Mouse (Mus musculus) thymus, postnatal 36 days (tissue): ENCODE measurements around the gene 4931406C07Rik.
"Not testable (repeated sequence)": the region's sequence is repeated elsewhere in the genome, so short reads cannot be mapped to it uniquely, and the experiment has no call there.

Experiments used
- DNase-seq, 2 experiments: peaks; one replicate each; pipeline ENCODE4 v3.0.0; 2022; ENCODE audit warnings: mixed read lengths in 2 of 2

The 4931406C07Rik gene

DNA sequence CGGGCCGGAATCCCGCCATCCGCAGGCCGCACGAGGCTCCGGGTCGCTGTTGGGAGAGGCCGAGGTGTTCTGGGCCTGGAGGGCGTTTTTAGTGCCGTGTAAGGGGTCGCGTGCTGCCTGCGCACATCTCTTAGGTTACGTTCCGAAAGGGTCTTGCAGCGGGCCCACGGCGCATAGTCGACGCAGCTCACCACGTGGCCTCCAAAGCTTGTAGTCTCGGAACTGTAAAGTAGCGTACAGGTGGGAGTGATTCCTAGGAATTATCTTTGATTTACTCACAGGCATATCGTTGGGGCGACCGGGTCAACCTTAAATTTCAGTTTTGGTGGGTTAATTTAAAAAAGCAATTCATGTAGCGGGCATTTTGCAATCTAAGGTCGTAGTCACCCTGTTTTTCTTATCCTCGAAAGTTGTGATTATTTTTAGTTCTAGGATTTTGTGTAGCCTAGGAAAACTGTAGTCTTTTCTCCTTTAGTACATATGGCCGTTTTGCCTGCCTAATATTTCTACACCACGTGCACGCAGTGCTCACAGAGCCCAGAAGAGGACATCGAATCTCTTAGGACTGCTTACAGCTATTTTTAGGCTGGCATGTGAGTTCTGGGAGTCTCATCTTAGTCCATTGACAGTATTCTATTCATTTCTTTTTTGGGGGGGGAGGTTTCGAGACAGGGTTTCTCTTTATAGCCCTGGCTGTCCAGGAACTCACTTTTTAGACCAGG, at the start of gene 4931406C07Rik:
TSS of gene 4931406C07Rik (minus strand) at position 51 of the 722 bp plus-strand sequence.
- DNase-seq: no peak

DNA sequence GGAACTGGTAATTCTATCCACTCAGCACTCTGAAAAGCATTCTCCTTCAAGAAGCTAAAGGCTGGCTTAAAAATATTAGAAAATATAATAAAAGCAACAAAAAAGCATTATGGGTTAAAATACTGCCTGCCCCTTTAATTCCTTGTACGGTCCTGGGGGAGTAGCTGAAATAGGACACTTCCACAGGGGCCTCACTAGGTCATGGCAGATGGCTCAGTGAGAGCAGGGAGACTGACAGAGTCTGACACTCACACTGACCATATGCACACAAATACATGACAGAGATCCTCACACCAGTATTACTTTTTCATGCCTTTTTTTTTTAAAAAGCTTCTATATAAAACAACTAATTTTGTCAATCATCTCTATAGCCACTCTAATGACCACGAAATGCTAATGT, 43.7 kb upstream of the 4931406C07Rik start:
- DNase-seq: no peak

DNA sequence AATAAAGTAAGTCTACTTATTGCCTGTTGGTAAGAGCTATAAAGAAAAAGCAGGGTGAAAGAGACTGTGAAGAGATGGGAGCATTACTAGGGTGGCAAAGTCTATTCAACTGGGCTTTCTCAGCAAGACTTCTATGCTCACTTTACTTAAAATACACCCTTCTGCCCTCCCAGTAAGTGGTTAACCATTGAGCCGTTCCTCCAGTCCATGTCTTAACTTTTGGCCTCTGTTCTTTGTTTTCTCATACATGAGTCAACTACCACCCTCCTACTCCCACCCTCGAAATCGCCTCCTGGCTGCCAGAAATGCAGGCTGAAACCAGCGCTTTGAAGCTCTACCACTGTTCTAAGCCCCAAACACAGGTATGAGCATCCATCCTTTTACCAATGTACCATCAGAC, 31.5 kb upstream of the 4931406C07Rik start:
- DNase-seq: no peak

DNA sequence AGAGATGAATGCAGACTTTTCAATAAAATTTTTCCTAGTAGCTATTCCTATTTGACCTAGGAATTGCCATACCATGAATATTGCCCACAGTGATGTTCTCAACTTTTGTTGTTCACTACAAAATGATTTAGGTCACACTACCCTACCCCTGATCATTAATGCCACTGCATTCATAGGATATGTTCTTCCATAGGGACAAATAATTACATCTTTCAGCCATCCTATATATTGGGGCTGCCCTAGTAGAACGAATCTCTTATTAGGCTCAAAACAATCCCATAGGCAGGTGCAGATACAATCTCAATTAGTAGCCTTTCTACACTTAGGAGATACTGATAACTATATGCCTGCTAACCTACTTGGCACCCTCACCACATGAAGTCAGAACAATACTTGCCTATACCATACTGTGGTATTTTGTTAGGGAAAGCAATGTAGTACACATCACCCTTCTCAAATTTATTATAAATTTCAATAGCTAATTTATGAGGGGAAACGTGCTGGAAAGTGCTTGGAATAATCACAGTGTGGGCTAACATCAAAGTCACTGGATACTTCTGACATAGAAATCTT, 12.0 kb upstream of the 4931406C07Rik start:
- no peak for DNase-seq

DNA sequence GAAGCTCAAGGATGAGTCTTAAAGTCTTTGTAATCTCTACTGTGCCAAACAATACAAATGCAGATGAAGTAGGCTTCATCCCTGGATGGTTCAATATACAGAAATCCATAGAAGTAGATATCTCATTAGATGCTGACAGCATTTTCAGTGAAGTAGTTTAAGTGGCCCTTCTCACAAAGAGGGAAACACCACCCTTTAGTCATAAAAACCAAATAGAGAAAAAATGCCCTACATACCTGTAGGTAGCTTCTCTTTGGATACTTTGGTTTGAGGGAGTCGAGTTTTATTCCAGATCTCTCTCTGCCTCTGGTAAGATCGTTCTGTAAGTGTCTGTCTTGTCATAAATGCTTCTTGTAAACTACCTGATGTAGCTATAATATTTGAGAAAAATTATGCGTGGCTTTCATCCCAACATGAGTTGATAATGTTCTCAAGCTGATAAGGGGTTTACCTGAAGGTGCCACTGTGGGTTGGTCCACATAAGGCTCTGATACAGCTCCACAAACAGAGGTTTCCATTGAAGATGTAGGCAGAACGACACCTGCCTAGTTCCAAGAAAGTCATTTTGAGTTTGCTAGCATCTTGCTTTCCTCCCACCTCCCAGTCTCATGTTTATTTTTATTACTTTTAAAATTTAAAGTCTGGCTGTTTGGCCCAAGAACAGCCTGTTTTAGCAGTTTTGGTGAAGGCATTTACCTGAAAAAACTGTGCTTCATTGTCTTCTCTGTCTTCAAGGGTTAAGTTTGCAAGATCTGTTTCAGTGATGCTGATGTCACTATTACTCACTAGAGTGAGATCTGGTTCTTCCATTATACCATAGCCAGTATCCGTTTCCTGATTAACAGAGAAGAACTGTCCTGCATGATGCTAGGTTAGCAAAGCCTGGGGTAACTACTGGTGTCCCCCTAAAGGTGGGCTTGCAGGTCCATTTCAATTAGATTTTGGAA, 11.2 kb upstream of the 4931406C07Rik start:
- DNase-seq: no peak

DNA sequence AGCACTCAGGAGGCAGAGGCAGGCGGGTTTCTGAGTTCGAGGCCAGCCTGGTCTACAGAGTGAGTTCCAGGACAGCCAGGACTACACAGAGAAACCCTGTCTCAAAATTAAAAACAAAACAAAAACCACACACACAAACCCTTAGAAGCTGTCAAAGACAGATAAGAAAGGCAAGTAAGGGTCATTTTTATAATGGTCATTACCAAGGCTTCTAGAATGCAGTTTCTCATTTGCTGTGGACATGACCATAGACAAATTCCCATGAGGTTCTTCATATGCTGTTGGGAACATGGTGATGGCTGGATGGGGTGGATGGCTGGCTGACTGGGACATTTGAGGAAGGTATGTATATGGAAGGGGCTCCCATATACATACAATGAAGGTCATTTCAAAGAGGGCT, 10.0 kb upstream of the 4931406C07Rik start:
- not testable (repeated sequence) for DNase-seq

DNA sequence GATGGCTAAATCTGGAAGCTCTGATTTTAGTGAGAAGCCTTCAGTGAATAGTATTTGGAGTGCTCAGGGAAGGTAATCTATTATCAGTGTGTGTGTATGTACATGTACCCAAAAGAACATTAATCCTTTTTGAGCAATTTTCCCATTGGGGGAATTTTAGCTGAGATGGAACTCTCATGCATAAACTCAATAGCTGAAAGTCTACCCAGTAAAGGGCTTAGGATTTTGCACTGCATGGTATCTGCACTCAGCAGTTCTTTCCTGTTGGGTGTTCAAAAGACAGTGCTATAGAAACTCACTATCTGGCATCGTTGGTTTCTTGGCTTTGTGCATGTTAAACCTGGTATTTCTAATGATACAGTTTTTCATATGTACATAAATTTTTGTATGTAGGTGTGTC, 8.4 kb upstream of the 4931406C07Rik start:
- DNase-seq: no peak

DNA sequence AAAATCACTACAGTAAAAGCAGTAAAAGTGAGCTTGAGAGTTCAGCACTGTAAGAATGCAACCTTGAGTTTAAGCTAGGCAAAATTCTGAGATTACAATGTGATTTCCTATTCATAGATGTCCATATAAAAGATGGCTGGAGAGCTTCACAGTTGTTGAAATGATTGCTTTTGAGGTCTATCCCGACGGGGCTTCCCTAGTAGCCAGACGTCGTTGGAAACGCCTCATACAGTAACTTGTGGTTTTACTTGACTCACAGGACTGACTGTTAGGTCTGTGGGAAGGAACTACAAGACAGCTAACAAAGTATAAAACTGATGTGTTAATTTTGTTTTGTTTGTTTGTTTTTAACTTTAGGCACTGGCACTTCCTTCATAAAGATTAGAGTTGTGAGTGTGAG, 7.4 kb upstream of the 4931406C07Rik start:
- no peak for DNase-seq

DNA sequence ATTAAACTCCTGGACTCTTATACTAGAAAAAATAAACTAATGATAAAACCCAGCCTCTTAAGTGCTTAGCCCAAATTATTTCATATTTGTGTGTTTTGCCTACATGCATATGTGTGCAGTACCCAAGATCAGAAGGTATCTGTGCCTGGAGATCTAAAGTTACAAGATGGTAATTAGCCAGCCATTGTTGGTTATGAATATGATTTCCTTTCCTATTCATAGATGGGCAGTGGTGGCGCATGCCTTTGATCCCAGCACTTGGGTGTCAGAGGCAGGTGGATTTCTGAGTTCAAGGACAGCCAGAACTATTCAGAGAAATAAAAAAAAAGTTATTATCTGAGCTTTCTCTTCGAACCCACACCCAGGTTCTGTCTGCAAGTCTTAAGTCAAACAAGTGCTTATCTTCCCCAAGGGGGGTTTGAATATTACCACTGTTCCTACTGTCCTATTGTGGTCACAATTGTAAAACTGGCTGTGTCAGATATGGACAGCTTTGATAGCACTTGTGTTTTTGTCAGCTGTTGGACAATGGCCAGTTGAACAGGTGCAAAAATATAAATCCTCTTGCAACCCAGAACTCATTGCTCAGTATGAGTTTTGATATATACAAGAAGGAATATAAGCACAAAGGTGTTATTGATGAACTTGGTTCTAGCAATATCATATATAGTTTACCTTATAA, 5.9 kb upstream of the 4931406C07Rik start:
- DNase-seq: no peak

DNA sequence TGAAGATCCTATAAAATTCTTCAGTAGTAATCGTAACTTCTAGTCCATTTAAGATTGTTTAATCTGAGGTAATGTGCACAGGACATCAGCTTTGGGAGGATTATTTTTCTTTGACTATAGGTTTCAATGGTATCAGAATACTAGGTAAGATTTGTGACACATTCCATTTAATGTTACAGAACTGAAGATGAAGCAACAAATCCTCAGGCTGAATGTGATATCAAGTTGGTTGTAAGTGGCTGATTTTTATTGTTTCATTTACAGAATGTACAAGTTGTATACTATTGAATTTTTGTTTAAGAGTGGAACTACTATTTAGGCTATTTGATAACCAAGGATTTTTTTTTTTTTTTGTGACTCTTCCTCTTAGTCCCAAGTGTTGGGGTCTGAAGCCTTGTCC, 3.9 kb upstream of the 4931406C07Rik start:
- no peak for DNase-seq

DNA sequence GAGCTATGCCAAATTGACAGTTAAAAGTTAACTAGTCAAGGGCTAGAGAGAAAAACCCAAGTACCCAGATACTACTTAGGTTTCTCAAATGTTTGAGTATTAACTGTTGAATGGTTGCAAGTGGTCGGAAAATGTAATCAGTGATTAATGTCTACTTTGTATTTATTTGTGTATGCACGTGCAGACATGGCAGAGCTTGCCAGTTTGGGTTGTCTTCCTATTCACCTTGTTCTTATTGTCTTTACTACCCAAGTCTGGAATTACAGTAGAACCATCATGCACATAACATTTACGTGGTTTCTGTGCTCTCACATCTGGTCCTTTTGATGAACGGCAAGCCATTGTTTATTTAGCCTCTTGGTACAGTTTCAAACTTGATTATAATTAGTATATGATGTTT, 3.2 kb upstream of the 4931406C07Rik start:
- no peak for DNase-seq

DNA sequence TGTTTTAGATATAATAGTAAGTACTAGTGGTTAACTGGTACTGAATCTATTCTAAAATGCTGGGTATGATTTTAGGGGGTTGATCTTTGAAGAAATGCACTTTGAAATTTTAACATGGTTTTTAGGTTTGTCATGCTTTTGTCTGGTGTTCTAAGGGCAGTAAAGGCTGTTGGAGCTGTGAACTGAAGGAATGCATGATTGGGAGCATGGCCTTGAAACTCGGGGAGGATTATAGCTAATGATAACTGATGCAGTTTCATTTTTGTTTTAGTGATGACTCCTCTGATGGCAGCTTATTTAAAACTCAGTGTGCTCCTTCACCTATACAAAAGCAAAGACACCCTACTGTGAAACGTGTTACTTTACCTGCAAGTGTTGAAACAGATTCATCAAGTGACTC, 2.0 kb upstream of the 4931406C07Rik start:
- no peak for DNase-seq

DNA sequence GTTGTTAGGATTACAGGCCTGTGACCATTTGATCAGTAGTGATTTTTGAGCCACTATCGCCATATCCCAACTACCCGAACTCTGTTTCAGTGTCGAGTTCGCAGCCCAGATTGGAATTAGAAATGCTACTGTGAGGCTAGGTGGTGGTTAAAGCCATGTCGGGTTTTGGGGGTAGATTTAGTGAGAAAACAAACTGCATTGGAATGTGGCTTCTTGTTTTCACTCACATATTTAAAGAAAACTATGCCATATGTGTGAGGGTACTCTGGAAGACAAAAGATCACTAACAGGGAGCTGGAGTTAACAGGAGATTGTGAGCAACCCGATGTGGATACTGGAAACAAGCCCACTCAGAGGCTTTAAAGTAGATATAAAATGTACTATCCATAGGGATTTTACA, 1.0 kb upstream of the 4931406C07Rik start:
- DNase-seq: no peak

DNA sequence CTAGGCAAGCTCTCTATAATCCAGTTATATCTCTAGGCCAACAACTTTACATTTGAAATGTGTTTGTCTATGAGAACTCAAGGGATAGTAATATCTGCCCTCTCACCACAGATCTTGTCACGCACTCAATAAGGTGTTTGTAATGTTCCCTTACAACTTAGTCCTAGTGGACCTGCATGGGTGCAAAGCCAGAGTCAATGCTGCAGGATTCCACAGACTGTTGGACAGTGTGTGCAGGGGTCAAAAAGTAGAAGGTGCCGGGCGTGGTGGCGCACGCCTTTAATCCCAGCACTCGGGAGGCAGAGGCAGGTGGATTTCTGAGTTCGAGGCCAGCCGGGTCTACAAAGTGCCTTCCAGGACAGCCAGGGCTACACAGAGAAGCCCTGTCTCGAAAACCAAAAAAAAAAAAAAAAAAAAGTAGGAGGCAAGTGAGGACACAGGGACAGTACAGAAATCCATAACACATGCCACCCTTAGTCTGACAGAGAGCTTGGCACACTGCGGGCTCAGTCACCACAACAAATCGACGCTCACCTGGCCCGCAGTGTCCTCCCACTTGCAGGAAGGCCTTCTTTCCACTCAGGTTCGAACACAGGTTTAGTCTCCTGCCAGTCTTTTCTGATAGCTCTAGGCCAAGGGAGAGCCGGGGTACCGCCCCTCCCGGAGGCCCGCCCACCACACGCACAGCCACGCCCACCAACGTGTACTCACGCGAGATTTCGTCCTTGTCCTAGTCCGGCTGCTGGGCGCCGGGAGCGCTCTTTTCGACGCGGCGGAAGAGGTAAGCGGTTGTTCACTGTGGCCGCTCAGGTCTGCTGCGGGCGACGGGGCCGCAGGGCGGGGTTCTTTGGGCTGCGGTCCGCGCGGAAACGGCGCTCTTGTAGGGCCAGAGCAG, 498 bp downstream of the 4931406C07Rik start, which contains the start of gene Taf1d:
TSS of gene Taf1d (plus strand) at position 712 of the 895 bp plus-strand sequence.
- DNase-seq: peak; percentile 97 to 100

DNA sequence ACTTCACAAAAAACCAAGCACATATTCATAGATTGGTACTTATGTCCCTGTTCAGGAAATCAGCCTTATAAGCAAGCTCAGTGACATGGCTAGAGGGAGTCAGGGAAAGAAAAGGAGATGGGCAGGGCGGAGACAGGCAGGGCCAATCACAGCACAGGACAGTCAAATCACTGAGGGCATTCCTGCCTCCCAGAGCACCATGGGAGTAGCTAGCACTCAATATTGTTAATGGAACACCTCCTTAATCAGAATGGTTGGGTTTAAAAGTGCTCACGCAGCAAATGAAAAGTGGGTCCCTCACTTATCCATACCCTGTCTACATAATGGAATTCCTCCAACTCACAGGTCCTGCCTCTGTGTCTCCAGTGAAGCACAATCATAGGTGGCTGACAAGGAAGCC, 3.4 kb downstream of the 4931406C07Rik start:
- DNase-seq: no peak

DNA sequence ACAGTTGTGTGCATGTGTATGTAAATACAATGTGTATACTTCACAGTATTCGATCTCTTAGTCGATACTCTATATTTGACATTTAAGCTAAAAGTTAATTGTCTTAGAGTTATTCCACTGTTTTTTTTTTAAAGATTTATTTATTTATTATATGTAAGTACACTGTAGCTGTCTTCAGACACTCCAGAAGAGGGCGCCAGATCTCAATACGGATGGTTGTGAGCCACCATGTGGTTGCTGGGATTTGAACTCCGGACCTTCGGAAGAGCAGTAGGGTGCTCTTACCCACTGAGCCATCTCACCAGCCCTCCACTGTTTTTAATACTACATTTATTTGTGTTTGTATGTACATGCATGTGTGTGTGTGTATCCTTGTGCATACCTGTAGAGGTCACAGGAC, 4.2 kb downstream of the 4931406C07Rik start:
- not testable (repeated sequence) for DNase-seq

DNA sequence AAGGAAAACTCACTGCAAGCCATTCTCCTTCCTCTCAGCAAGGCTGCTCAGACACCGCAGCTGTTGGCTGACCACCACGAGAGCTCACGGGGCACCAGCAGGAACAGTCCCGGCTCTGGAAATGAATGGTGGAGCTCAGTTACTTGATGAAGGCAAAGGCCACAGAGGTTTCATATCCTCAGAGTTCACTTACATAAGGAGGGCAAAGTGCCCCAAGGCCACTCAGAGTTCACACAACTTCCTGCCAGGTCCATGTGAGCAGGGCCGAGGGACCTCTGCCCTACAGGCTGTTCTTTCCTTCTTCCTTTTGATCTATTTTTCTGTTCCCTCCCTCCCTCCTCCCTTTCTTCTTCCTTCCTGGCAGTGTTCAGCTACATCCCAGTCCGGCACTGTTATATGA, 4.8 kb downstream of the 4931406C07Rik start:
- DNase-seq: no peak

DNA sequence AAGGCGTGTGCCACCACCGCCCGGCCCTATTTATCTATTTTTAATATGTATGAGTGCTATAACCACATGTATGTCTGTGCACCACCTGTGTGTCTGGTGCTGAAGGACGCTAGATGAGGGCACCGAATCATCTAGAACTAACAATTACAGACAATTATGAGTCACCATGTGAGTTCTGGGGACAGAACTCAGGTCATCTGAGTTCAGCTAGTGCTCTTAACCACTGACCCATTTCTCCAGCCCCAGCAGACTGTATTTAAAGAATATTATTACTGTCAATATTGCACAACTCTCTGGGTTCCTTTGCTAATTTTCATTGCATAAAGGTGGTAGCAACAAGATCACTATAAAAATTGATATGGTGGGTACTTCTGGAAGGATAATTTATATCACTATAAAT, 6.2 kb downstream of the 4931406C07Rik start:
- no peak for DNase-seq

DNA sequence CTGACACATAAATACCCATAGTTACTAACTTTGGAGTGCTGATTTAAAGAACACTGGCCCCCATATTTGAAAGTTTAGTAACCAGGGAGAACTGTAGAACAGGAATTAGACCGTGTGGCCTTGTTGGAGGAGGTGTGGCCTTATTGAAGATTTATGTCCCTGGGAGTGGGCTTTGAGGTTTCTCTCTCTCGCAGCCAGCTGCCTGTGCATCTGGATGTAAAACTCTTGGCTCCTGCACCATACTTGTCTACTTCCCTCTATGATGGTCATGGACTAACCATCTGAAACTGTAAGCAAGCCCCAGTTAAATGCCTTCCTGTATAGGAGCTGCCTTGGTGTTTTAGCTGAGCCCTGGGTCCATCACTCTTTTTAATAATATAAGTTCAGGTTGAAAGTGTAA, 7.8 kb downstream of the 4931406C07Rik start:
- no peak for DNase-seq

DNA sequence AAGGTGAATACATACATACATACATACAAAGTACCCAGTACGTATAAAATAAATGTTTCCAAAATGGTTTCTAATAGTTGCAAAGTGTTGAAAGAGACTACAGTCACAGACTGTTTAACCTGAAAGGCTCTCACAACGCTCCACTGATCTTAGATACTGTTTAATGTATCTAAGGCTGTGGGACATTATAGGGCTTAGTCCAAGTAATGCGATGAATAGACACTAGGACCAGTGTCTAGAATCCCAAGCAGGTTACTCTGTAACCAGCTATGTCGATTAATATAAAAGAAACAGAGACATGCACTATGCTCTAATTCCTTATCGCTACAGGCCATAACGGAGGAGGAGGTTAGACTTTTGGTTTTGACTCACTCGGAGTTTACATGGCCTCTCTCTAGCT, 9.1 kb downstream of the 4931406C07Rik start:
- DNase-seq: no peak

DNA sequence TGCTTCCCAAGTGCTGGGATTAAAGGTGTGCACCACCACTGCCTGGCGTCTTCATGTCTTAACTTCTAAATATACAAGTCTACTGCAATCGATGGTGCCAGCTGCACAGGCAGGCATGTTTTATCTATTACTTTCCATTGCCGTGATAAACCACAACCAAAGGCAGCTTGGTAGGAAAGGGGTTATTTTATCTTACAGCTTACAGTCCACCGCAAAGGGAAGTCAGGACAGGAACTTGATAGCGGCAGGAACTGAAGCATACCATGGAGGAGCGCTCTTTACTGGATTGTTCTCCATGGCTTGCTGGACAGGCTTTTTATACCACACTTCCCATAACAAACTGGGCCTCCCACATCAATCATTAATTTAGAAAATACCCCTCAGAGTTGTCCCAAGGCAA, 17.0 kb downstream of the 4931406C07Rik start:
- DNase-seq: no peak

DNA sequence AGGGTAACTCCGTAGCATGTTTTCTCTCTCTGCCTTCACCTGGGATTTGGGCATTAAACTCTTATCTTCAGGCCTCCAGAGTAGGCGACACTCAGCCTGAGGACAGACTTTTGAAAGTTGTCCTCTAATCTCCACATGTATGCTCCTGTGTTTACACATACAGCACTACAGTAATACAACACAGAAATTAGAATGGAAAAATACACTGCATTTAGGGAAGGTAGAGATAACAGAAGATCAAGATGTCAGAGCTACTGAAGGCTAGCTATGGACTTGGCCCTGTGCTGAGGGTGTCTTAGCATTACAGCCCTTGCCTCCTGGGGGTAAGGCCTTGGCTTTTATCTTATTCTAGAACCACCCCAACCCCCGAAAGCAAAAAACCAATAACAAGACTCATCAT, 17.8 kb downstream of the 4931406C07Rik start:
- no peak for DNase-seq
